Mouse (Mus musculus) hindbrain, embryonic 16.5 days (tissue): ENCODE data around the gene Sec14l4. TPM values are rescaled to one million over a fixed set of nuclear protein-coding genes. Genes with fewer than 3 reads are reported as not detected.
"Not testable (repeated sequence)": the region's sequence is repeated elsewhere in the genome, so short reads cannot be mapped to it uniquely, and the experiment has no call there.

Experiments used
- ATAC-seq: fragments of 200-750 bp; cut with Nextera tagmentation; 2 replicates; pipeline ENCODE4 v1.8.0; 2017; ENCODE audit warnings: moderate TSS enrichment, moderate library complexity
- H3K27ac ChIP-seq: fragments of 300-500 bp; sonication (generic); 2 replicates; pipeline ENCODE4 v1.5.1; 2014; ENCODE audit warnings: low read depth, mild to moderate bottlenecking, control low read depth, low read length, moderate library complexity
- H3K27me3 ChIP-seq: fragments of 300-500 bp; sonication (generic); replicated peaks from 2 replicates; pipeline ENCODE4 v1.6.1; 2014; ENCODE audit warnings: low read length; ENCODE audit not compliant: control insufficient read depth, insufficient read depth
- H3K36me3 ChIP-seq: fragments of 300-500 bp; sonication (generic); 2 replicates; pipeline ENCODE4 v1.6.1; 2014; ENCODE audit warnings: mild to moderate bottlenecking, low read length, moderate library complexity, mixed read lengths; ENCODE audit not compliant: control insufficient read depth, insufficient read depth
- H3K4me1 ChIP-seq: fragments of 300-500 bp; sonication (generic); 2 replicates; pipeline ENCODE4 v1.6.1; 2014; ENCODE audit warnings: low read depth, low read length; ENCODE audit not compliant: control insufficient read depth, insufficient read depth
- H3K4me2 ChIP-seq: fragments of 300-500 bp; sonication (generic); 2 replicates; pipeline ENCODE4 v1.6.1; 2014; ENCODE audit warnings: mild to moderate bottlenecking, low read length, control low read depth, moderate library complexity
- H3K4me3 ChIP-seq: fragments of 300-500 bp; sonication (generic); 2 replicates; pipeline ENCODE4 v1.5.1; 2014; ENCODE audit warnings: mild to moderate bottlenecking, low read length, control low read depth, moderate library complexity
- H3K9ac ChIP-seq: fragments of 300-500 bp; sonication (generic); 2 replicates; pipeline ENCODE4 v1.6.1; 2014; ENCODE audit warnings: low read depth, mild to moderate bottlenecking, control low read depth, low read length, moderate library complexity
- H3K9me3 ChIP-seq: fragments of 300-500 bp; sonication (generic); 2 replicates; pipeline ENCODE4 v1.6.1; 2014; ENCODE audit warnings: mild to moderate bottlenecking, low read length, moderate library complexity; ENCODE audit not compliant: control insufficient read depth
- WGBS: fragments of 180-500 bp; shearing (Covaris S2); extraction: QIAGEN DNeasy Blood & Tissue Kit; methylation state at CpG from one replicate; pipeline ENCODE4 v1.1.7; 2014; 5-methylcytosine and 5-hydroxymethylcytosine counted together
- polyA plus RNA-seq: library from polyadenylated mRNA; unstranded; fragments of >200 nt; fragmentation: Nextera tagmentation; extraction: Ambion mirVana; gene quantifications from 2 replicates; pipeline ENCODE4 v1.2.1, GENCODE M21; 2015

Gene Sec14l4
- polyA plus RNA-seq, 1 experiment from 2014 or later: not detected

- not testable (repeated sequence) for H3K36me3 ChIP-seq, H3K4me2 ChIP-seq, H3K9me3 ChIP-seq, H3K4me3 ChIP-seq, H3K4me1 ChIP-seq, H3K27me3 ChIP-seq, H3K27ac ChIP-seq, ATAC-seq, H3K9ac ChIP-seq
- WGBS: 94% methylated on average over 13 of the region's 13 CpGs
Measured at GRCm38 (mm10) chr11:4022111-4022510, 9.2 kb upstream of the Sec14l4 start.

GRCm38 (mm10) chr11:4023321-4023720, 7.9 kb upstream of the Sec14l4 start:
- ATAC-seq: no peak
- no peaks in the 10 kb centered on the region for H3K4me1 ChIP-seq
- 89% methylated on average over 2 of the region's 2 CpGs for WGBS
- no peak overlapping the region for H3K27ac ChIP-seq
- H3K4me3 ChIP-seq: no peak overlapping the region
- no peaks in the 10 kb centered on the region for H3K9me3 ChIP-seq
- no peak overlapping the region for H3K4me2 ChIP-seq
- no peak overlapping the region for H3K9ac ChIP-seq
- H3K36me3 ChIP-seq: no peaks in the 10 kb centered on the region
- H3K27me3 ChIP-seq: no peaks in the 10 kb centered on the region

GRCm38 (mm10) chr11:4027066-4027465, 4.2 kb upstream of the Sec14l4 start:
- no peaks in the 10 kb centered on the region for H3K9me3 ChIP-seq
- H3K9ac ChIP-seq: no peak overlapping the region
- H3K4me3 ChIP-seq: no peak overlapping the region
- WGBS: 85% methylated on average over 8 of the region's 8 CpGs
- H3K4me2 ChIP-seq: no peak overlapping the region
- H3K4me1 ChIP-seq: no peaks in the 10 kb centered on the region
- no peak for ATAC-seq
- H3K27ac ChIP-seq: no peak overlapping the region
- H3K36me3 ChIP-seq: no peaks in the 10 kb centered on the region
- H3K27me3 ChIP-seq: peaks cover 3% of the 10 kb centered on the region; the same call in 1 of the 2 replicates

GRCm38 (mm10) chr11:4027561-4028334, 3.5 kb upstream of the Sec14l4 start:
- H3K9ac ChIP-seq: no peak overlapping the region
- H3K9me3 ChIP-seq: no peaks in the 10 kb centered on the region
- 81% methylated on average over 9 of the region's 9 CpGs for WGBS

GRCm38 (mm10) chr11:4029343-4029742, 1.9 kb upstream of the Sec14l4 start:
- Histone ChIP-seq H3K27me3 (peaks cover 3% of the 10 kb centered on the region; the same call in 1 of the 2 replicates), H3K4me3 (no peak overlapping the region), H3K4me1 (no peaks in the 10 kb centered on the region), H3K36me3 (no peaks in the 10 kb centered on the region), H3K9me3 (no peaks in the 10 kb centered on the region), H3K9ac (no peak overlapping the region), H3K4me2 (no peak overlapping the region), H3K27ac (no peak overlapping the region)
- ATAC-seq: no peak
- 74% methylated on average over 4 of the region's 4 CpGs for WGBS

More at GRCm38 (mm10) chr11:4027561-4028334, 3.5 kb upstream of the Sec14l4 start:
- Histone ChIP-seq H3K27ac (no peak overlapping the region), H3K4me2 (no peak overlapping the region), H3K4me3 (no peak overlapping the region), H3K4me1 (no peaks in the 10 kb centered on the region), H3K36me3 (no peaks in the 10 kb centered on the region), H3K27me3 (peaks cover 3% of the 10 kb centered on the region; the same call in 1 of the 2 replicates)
- no peak for ATAC-seq

GRCm38 (mm10) chr11:4031961-4032360, 699 bp downstream of the Sec14l4 start:
- Histone ChIP-seq H3K4me1 (no peaks in the 10 kb centered on the region), H3K4me2 (no peak overlapping the region), H3K27me3 (peaks cover 3% of the 10 kb centered on the region; the same call in 1 of the 2 replicates), H3K36me3 (no peaks in the 10 kb centered on the region), H3K9me3 (no peaks in the 10 kb centered on the region), H3K4me3 (no peak overlapping the region), H3K27ac (no peak overlapping the region), H3K9ac (no peak overlapping the region)
- 48% methylated on average over 12 of the region's 12 CpGs for WGBS
- ATAC-seq: no peak

- ATAC-seq: no peak
- no peak overlapping the region for H3K9ac ChIP-seq
- 78% methylated on average over 7 of the region's 7 CpGs for WGBS
- no peak overlapping the region for H3K27ac ChIP-seq
- no peak overlapping the region for H3K4me2 ChIP-seq
- H3K36me3 ChIP-seq: no peaks in the 10 kb centered on the region
- no peaks in the 10 kb centered on the region for H3K9me3 ChIP-seq
- H3K4me3 ChIP-seq: no peak overlapping the region
- H3K4me1 ChIP-seq: no peaks in the 10 kb centered on the region
- H3K27me3 ChIP-seq: peaks cover 3% of the 10 kb centered on the region; the same call in 1 of the 2 replicates
Measured at GRCm38 (mm10) chr11:4033471-4033870, 2.2 kb downstream of the Sec14l4 start.

GRCm38 (mm10) chr11:4034169-4034568, 2.9 kb downstream of the Sec14l4 start:
- no peak for ATAC-seq
- no peaks in the 10 kb centered on the region for H3K36me3 ChIP-seq
- H3K4me1 ChIP-seq: no peaks in the 10 kb centered on the region
- peaks cover 3% of the 10 kb centered on the region; the same call in 1 of the 2 replicates for H3K27me3 ChIP-seq
- no peak overlapping the region for H3K4me3 ChIP-seq
- no peak overlapping the region for H3K27ac ChIP-seq
- no peak overlapping the region for H3K4me2 ChIP-seq
- no peaks in the 10 kb centered on the region for H3K9me3 ChIP-seq
- WGBS: 95% methylated on average over 4 of the region's 4 CpGs
- no peak overlapping the region for H3K9ac ChIP-seq

GRCm38 (mm10) chr11:4035116-4035892, 4.0 kb downstream of the Sec14l4 start:
- no peak for ATAC-seq
- 70% methylated on average over 18 of the region's 18 CpGs for WGBS
- H3K4me3 ChIP-seq: no peak overlapping the region
- no peak overlapping the region for H3K27ac ChIP-seq
- no peak overlapping the region for H3K9ac ChIP-seq
- peaks cover 3% of the 10 kb centered on the region; the same call in 1 of the 2 replicates for H3K27me3 ChIP-seq
- H3K4me2 ChIP-seq: no peak overlapping the region
- no peaks in the 10 kb centered on the region for H3K9me3 ChIP-seq
- no peaks in the 10 kb centered on the region for H3K4me1 ChIP-seq
- no peaks in the 10 kb centered on the region for H3K36me3 ChIP-seq
